Mouse (Mus musculus): Measurements from ENCODE around the gene Ccdc82.

The Ccdc82 gene

GRCm38 (mm10) chr9:13299190-13299589 is 52.4 kb downstream of the Ccdc82 start:
- DNase-seq (ENCODE audit: low read depth): peak; percentile 80

- DNase-seq (ENCODE audit: low read depth): no peak
These were observed 53.3 kb downstream of the Ccdc82 start for GRCm38 (mm10) chr9:13300041-13300441.

- DNase-seq (ENCODE audit: low read depth): no peak
These were observed 54.4 kb downstream of the Ccdc82 start for GRCm38 (mm10) chr9:13300891-13301782.

GRCm38 (mm10) chr9:13302183-13302825 is 55.5 kb downstream of the Ccdc82 start:
- no peak for DNase-seq (ENCODE audit: low read depth)

- no peak for DNase-seq (ENCODE audit: low read depth)
These were observed 56.5 kb downstream of the Ccdc82 start for GRCm38 (mm10) chr9:13303099-13303771.

GRCm38 (mm10) chr9:13303976-13304375 is 57.2 kb downstream of the Ccdc82 start:
- DNase-seq (ENCODE audit: low read depth): no peak

GRCm38 (mm10) chr9:13306471-13306870 is 59.7 kb downstream of the Ccdc82 start:
- no peak for DNase-seq (ENCODE audit: low read depth)

GRCm38 (mm10) chr9:13307226-13307625 is 60.5 kb downstream of the Ccdc82 start:
- no peak for DNase-seq (ENCODE audit: low read depth)

- DNase-seq (ENCODE audit: low read depth): no peak
These were observed 62.0 kb downstream of the Ccdc82 start for GRCm38 (mm10) chr9:13308718-13309117.

GRCm38 (mm10) chr9:13309807-13310206 is 63.1 kb downstream of the Ccdc82 start:
- no peak for DNase-seq (ENCODE audit: low read depth)

- DNase-seq (ENCODE audit: low read depth): no peak
These were observed 63.5 kb downstream of the Ccdc82 start for GRCm38 (mm10) chr9:13310236-13310635.

GRCm38 (mm10) chr9:13311094-13311493 is 64.3 kb downstream of the Ccdc82 start:
- no peak for DNase-seq (ENCODE audit: low read depth)

- no peak for DNase-seq (ENCODE audit: low read depth)
These were observed 67.2 kb downstream of the Ccdc82 start for GRCm38 (mm10) chr9:13313923-13314322.

GRCm38 (mm10) chr9:13314577-13315004 is 67.8 kb downstream of the Ccdc82 start:
- no peak for DNase-seq (ENCODE audit: low read depth)

- DNase-seq (ENCODE audit: low read depth): no peak
These were observed 68.6 kb downstream of the Ccdc82 start for GRCm38 (mm10) chr9:13315393-13315792.

GRCm38 (mm10) chr9:13319566-13319965 is 72.8 kb downstream of the Ccdc82 start:
- DNase-seq (ENCODE audit: low read depth): no peak

GRCm38 (mm10) chr9:13320800-13321364 is 74.1 kb downstream of the Ccdc82 start:
- no peak for DNase-seq (ENCODE audit: low read depth)

- no peak for DNase-seq (ENCODE audit: low read depth)
These were observed 76.3 kb downstream of the Ccdc82 start for GRCm38 (mm10) chr9:13323074-13323473.

GRCm38 (mm10) chr9:13323612-13324011 is 76.9 kb downstream of the Ccdc82 start:
- DNase-seq (ENCODE audit: low read depth): no peak

Measured in fibroblast of lung, adult 2 months (primary cell).